Mouse (Mus musculus) adrenal gland, adult (tissue): ENCODE measurements at regions not wholly inside any gene's neighbourhood (a gene's known extent, or its start where the extent isn't known, plus 50 kb on each side); places are given as distances from the start of the nearest gene placed in this dataset.

Source experiments
- DNase-seq, 2 experiments: peaks; one replicate each; pipeline ENCODE4 v3.0.0; 2022 to 2023; ENCODE audit warnings: low spot score in 1 of 2; ENCODE audit not compliant: inconsistent age in 2 of 2

DNA sequence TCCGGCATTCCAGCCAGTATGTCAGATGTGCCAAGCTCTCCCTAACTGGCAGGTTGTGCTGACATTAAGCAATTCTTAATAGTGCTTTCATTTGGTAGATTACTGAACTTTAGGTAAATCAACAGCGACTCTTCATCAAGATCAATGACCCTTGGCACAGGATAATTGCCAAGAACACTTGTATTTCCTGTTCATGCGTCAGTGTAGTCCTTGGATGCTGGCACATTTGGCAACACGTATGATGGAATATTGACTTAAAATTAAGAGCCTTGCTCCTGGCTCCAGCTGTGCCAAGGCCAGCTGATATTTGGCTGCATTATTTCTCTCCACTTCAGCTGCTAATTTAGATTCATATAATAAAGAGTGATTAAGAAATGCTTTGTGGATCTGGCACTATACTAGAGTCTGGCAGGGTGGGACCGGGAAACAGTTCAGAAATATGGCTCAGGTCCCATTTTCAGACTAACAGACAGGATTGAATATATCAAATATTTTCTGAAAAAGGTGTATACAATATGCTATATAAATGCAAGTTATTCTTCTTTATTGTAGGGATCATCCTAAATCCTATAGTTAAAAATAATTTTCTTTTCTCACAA is 365.5 kb downstream of the Mllt3 start:
- DNase-seq, result peak in 1 of 2 experiments; percentile 86

GRCm38 (mm10) chr4:87665149-87665548 is 368.0 kb downstream of the Mllt3 start:
- no peak for DNase-seq

GRCm38 (mm10) chr4:87662876-87663275 is 370.3 kb downstream of the Mllt3 start:
- no peak for DNase-seq

DNA sequence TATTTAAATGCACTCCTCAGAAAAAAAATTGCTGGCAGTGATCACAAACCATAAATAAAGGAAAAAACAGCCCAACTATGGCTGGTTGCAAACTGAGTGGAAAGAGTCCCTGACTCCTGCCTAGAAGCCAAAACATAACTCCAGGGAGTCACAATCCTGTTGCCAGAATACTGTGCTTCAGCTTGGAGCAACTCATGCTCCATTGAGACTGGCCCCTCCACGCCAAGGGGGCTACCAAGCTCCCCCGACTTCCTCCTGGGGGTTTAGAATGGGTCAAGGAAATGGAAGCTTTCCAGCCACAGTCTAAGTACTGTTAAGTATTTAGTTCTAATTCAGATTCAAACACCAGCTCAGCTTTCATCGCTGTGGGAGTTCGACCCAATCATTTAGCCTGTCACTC is 374.8 kb downstream of the Mllt3 start:
- DNase-seq, result no peak

DNA sequence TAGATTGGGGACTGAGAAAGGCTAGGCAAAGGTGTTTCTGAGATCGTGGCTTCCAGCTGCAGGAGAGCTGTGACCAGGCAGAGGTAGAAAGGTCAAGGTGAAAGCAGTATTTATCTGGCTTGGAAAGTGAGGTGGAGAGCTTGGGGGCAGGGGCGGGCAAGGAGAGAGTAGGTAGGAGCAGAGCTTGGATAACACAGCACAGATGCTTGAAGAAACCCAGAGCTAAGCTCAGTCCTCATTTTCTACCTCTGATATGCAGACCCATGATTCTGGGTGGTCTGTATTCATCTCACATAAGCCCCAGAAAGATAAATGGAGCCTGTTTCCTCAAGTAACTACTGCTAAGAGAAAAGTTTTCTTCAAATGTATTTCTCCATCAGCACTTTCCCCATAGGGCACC is 375.3 kb downstream of the Mllt3 start:
- no peak for DNase-seq

DNA sequence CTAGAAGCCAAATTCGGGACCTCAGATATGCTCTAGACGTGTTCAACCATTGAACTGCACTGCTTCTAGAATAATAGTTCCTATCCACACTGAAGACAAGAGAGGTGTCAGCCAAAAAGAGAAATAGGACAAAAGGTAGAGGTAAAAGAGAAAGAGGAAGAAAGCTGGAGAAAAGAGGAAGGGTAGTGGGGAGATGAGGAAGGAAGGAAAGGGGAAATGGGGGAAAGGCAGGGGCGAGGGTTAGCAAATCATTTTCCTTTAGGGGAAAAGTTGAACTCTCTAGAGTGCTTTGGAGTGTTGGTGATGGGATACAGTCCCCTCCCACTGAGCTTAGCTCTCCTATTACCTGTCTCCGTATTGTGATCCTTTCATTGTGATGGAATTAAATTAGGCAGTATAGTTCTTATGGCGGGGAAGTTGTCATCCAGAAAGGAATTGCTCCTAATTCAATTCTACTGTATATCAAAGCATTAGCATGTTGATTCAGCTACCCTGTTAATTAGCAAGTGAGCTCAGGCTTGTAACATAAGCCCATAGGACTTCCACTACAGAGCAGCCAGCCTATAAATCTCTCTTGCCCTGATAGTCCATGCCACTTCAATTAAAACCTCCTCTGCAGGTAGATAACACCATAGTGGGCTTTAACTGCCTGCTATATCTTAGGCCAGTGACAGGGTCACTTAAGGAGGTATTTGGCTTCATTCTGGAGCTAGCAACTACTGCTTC is 379.6 kb downstream of the Mllt3 start:
- DNase-seq, result no peak

- no peak for DNase-seq
These were observed 380.7 kb downstream of the Mllt3 start for GRCm38 (mm10) chr4:87652314-87652934.

GRCm38 (mm10) chr4:87651275-87651674 is 381.9 kb downstream of the Mllt3 start:
- DNase-seq, result no peak

DNA sequence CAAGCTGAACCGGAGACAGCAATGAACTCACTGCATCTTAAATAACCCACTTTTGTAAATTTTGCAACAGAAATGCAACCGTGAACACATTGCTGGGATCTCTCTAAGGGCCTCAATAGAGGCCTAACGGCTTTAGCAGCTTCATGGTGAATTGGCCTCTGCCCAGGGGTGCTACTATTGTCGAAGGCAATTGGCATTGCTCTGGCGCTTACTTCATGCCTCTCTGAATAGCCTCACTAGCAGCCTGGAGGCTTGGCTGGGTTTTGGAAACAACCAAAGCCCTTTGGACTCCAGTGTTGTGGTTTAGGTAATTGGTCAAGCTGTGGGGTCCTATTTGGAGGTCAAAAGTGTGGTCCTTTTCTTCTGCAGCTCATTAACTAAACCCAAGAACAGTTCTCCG is 382.3 kb downstream of the Mllt3 start:
- DNase-seq, result no peak

- no peak for DNase-seq
These were observed 382.8 kb downstream of the Mllt3 start for GRCm38 (mm10) chr4:87650393-87650792.

GRCm38 (mm10) chr4:87648919-87649318 is 384.2 kb downstream of the Mllt3 start:
- DNase-seq, result no peak

DNA sequence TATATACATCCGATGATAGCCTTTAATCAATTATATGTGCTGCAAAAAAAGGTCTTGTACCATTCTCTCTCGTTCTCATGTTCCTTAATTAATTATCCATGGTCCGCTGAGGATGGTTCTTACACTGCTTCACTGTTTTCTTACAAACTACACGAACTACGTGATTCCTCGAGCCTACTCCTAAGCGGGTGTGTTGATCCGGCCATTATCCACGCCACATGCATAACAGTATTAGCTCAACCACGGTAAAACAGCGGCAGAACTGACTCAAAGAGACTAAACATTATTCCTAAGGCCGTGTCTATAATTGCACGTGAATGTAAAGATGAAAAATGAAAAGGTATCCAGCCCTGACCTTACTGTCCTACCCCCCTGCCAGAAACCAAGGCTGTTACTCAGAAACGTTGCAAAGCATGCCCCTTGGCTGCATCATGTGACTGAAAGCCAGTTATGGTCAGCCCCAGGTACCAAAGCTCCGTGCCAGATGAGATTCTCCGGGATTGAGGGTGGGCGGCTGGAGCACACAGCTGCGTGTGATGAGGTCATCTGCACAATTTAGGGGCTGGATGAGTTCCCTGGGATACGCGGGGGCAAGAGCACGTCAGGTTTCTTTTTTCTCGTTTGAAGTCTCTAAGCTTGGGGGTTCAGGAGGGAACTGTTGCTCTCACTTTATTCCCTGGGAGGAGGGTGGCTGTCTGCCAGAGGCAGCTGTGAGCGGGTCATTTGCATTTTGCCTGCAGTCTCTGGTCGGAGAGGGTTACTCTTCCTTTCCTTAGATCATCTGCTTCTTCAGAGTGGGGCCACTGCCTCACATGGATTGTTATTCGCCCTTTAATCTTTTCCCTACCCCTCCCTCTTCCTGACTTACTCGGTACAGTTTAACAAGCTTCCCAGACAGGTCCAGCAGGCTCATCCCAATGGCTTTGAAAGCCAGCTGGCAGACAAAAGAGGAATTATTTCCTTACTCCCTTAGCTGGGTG is 384.9 kb downstream of the Mllt3 start:
- DNase-seq, result peak in 1 of 2 experiments; percentile 43

DNA sequence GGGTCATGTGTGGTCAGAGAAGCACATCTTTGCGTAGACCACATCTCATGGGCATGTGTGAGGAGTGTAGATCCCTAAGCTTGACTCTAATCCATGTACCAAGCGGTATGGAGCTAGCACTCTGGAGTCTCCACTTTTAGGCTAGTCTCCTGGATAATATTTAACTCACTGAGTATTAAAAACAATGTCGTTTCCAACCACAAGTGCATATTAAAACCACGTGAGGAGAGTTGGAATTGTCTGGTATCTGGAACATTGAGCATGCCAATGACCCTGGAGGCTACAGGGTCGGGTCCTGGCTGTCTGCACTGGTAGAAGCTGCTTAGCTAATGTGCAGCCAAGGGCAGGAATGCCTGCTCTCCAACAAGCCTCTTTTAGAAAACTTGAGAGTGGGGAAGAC is 391.2 kb downstream of the Mllt3 start:
- DNase-seq, result no peak

- DNase-seq, result no peak
These were observed 391.6 kb downstream of the Mllt3 start for GRCm38 (mm10) chr4:87641551-87641950.

GRCm38 (mm10) chr4:87638380-87638646 is 394.9 kb downstream of the Mllt3 start:
- DNase-seq, result no peak

DNA sequence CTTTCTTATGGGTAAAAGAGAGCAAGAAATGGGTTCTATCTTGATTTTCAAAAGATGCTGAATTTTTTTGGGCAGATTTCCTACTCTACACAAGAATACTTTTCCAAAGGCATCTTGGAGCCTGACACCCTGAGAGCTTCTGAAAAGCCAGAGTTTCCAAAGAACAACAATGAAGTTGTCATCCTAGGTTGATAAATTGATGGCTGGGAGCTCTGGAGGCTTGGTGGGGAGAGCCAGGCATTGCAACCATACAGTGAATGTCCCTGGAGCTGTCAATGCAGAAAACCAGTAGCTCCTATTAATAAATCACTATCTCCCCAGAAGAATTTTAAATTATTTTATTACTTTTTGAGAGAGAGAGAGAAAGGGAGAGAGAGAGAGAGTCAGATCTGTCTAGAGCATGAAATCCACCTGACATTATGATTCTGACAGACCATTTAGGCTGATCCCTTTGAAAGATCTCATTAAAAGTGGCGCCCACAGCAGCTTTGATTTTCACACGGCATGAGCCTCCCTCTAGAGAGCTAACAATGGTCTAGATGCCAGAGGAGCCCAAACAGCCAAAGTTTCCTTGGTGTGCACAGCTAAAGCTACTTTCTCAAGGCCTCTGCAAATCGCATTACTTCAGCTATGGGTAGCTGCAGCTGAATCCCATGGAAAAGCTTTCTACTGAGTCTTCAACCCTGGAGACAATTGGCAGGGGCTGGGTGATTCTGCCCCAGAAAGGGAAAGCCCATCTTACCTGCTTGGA is 395.4 kb downstream of the Mllt3 start:
- DNase-seq, result no peak

DNA sequence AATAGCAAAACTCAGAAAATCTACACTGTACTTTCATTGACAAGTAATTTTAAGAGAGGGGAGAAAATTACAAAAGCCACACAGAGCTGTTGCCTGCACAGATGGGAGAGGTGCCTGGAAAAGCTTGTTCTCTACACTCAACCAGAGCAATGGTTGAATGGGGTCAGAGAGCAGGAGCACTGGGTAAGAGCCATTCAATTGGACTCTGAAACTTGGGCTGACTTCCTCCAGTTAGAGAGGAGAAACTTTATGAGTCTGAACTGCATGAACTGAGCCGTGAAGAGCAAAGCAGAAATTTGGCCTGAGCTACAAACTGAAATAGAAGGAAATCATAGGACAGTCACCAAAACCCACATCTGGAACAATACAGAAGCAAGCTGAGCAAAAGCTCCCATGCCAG is 380.8 kb upstream of the Slc24a2 start:
- DNase-seq, result no peak

DNA sequence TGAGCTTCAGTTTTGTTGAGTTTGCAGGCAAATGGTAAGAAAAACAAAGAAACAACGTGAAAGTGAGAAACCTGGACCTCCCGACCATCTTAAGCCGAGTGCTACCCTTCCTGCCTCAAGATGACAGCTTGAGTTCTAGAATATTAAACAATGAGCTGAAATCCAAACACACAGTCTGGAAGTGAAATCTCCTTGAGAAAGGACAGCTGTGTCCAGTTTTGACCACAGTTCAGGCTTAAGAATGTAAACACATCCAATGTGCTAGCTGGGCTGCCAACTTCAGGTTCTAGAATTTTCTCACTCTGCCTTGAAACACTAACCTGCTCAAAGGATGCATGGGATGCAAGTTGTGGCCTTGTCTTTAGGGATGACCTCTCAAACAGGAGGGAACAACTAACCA is 363.4 kb upstream of the Slc24a2 start:
- DNase-seq, result no peak

DNA sequence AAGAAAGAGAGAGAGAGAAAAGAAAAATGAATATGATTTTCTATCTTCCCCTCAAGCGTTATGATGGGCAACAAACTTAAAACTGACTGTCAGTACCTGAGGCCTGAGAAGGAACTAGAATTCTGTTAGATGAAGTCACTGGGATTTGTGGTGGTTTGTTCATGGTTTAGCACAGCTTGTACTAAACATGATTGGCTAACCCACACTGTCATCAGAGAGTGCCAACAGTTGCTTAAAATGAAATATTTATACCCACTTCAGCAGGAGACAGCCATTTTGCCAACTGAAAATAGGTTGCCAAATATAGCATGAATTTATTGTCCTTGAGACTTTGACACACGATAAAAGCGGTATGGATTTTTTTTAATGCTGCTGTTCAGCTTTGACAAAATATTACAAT is 360.5 kb upstream of the Slc24a2 start:
- DNase-seq, result no peak

DNA sequence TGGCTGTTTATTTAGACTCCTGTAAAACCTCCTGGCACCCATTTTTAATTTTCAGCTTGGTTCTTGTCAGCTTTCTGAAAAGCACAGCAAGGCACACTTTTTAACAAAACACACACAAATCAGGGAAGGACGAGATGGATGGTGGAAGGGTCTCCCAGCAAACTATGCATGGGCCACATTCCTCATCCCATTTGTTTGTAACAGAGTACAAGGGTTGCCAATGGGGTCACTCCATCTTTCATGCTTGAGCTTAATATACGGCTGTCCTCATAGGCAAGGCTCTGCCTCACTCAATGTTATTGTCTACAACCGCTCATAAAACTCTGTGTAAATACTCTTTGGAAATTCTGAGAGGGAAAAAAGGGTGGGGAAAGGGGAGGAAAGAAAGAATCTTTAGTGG is 347.9 kb upstream of the Slc24a2 start:
- no peak for DNase-seq

GRCm38 (mm10) chr4:87570950-87571349 is 340.7 kb upstream of the Slc24a2 start:
- no peak for DNase-seq
